Mouse (Mus musculus): ENCODE results near the gene H2-DMb2.

DNA sequence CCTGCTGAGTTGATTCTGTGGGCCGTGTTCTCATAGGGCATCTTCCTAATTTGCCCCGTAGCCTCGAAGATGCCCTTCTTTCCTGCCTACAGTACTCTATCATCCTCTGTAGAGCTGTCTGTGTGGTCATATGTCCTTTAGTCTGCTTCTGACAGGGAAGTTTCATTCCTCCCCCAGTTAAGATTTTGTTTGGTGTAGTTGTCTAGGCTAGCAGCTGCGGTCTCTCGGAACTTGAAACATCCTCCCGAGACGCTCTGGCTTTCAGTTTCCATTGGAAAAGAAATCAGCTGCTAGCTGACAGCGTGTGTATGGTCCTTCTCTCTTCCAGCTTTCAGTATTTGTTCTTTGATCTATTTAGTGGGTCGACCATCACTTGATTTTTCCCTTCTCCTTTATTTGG is 38.3 kb upstream of the H2-DMb2 start:
- no peak for TF ChIP-seq CTCF (IDR thresholded peaks at IDR 0.05)
- no peak for TF ChIP-seq POLR2A (IDR thresholded peaks at IDR 0.05; ENCODE audit: insufficient read depth, low read depth, low read length)
- no peak for TF ChIP-seq EP300 (IDR thresholded peaks at IDR 0.05; ENCODE audit: insufficient read depth, low read depth, low read length)
